Comparison of ENCODE assay signal across 8 mouse cellular contexts in genomic region chr7:24587330-24588105, GRCm38 (mm10). TPM values are rescaled to one million over a fixed set of nuclear protein-coding genes. Genes with fewer than 3 reads are reported as not detected.
DNase-seq lines count a peak whose midpoint lies in the region; ATAC-seq and TF ChIP-seq lines count a peak whose summit lies in the region.

TSS of gene Ethe1 (plus strand) at chr7:24587543.
TSS of gene Zfp575 (minus strand) at chr7:24587641.

- peak within 1 kb of the TSS; percentile 58 for H3K4me3 ChIP-seq in hindbrain, embryonic 14.5 days (replicated peaks; ENCODE audit: low read length)
- peak within 1 kb of the TSS; percentile 61 for H3K4me3 ChIP-seq in midbrain, embryonic 16.5 days (ENCODE audit: low read depth, low read length)
- H3K4me3 ChIP-seq in testis, adult 2 months (ENCODE audit: control insufficient read depth, low read depth, low read length), result peak within 1 kb of the TSS; percentile 36; the same call in 1 of the 2 replicates

- intact Hi-C loops in left cerebral cortex, postnatal 36 days (cut with DNase I), result no loop called here

- TF ChIP-seq POLR2A in testis, adult 2 months (IDR thresholded peaks at IDR 0.05; ENCODE audit: control insufficient read depth, low read depth, low read length), result no peak

- no peaks in the 10 kb centered on the region for H3K36me3 ChIP-seq in hindbrain, embryonic 14.5 days (replicated peaks; ENCODE audit: control insufficient read depth, insufficient read depth)
- no peaks in the 10 kb centered on the region for H3K36me3 ChIP-seq in midbrain, embryonic 16.5 days (ENCODE audit: control insufficient read depth, insufficient read depth, low read length)
- H3K36me3 ChIP-seq in testis, adult 2 months (ENCODE audit: control insufficient read depth, insufficient read depth, low read length), result no peaks in the 10 kb centered on the region

- WGBS in hindbrain, embryonic 14.5 days, result 5% methylated on average over 30 of the region's 30 CpGs
- 5% methylated on average over 30 of the region's 30 CpGs for WGBS in midbrain, embryonic 16.5 days

- DNase-seq in adrenal gland, postnatal 14 days, result peak; percentile 60
- DNase-seq in adrenal gland, adult 18-20 months (ENCODE audit: low spot score in 2 of 2), result no peak
- peak; percentile 27 for DNase-seq in cerebellum, adult 8-10 months
- peak; percentile 87 for DNase-seq in hindbrain, embryonic 14.5 days (ENCODE audit: low spot score)
- peak; percentile 83 to 88 for DNase-seq in left cerebral cortex, postnatal 36 days (ENCODE audit: low spot score in 2 of 2)

- peak within 1 kb of the TSS; percentile 83 for H3K9ac ChIP-seq in hindbrain, embryonic 14.5 days
- peak within 1 kb of the TSS; percentile 83 for H3K9ac ChIP-seq in midbrain, embryonic 16.5 days (ENCODE audit: low read depth, low read length)

- no peaks in the 10 kb centered on the region for H3K9me3 ChIP-seq in hindbrain, embryonic 14.5 days (ENCODE audit: control insufficient read depth, low read length)
- H3K9me3 ChIP-seq in midbrain, embryonic 16.5 days (replicated peaks; ENCODE audit: control insufficient read depth, low read length, poor library complexity, severe bottlenecking), result 0 out of 2 replicates have a peak, but pooled peaks cover 3% of the 10 kb centered on the region

- H3K4me1 ChIP-seq in hindbrain, embryonic 14.5 days (replicated peaks; ENCODE audit: control insufficient read depth, insufficient read depth, low read length), result 0 out of 2 replicates have a peak, but pooled peaks cover 2% of the 10 kb centered on the region
- peaks cover 10% of the 10 kb centered on the region for H3K4me1 ChIP-seq in midbrain, embryonic 16.5 days (ENCODE audit: control insufficient read depth, insufficient read depth, low read length)
- peaks cover 8% of the 10 kb centered on the region for H3K4me1 ChIP-seq in testis, adult 2 months (ENCODE audit: control insufficient read depth, insufficient read depth, low read length)

- peak within 1 kb of the TSS; percentile 67 for H3K4me2 ChIP-seq in hindbrain, embryonic 14.5 days (replicated peaks)
- peak within 1 kb of the TSS; percentile 61 for H3K4me2 ChIP-seq in midbrain, embryonic 16.5 days (ENCODE audit: low read length)

- H3K27ac ChIP-seq in hindbrain, embryonic 14.5 days, result peak within 1 kb of the TSS; percentile 60
- H3K27ac ChIP-seq in midbrain, embryonic 16.5 days (ENCODE audit: low read length), result peak within 1 kb of the TSS; percentile 78
- H3K27ac ChIP-seq in testis, adult 2 months (ENCODE audit: control insufficient read depth, insufficient read depth, low read depth, low read length), result no peak within 1 kb of the TSS

- ATAC-seq in frontal cortex, adult (ENCODE audit: low TSS enrichment), result peak; percentile 92
- peak; percentile 83 for ATAC-seq in hindbrain, embryonic 14.5 days (ENCODE audit: low FRiP score)
- ATAC-seq in midbrain, embryonic 16.5 days, result peak; percentile 78

- H3K27me3 ChIP-seq in hindbrain, embryonic 14.5 days (ENCODE audit: control insufficient read depth, insufficient read depth, low read length), result peaks cover 15% of the 10 kb centered on the region
- H3K27me3 ChIP-seq in midbrain, embryonic 16.5 days (ENCODE audit: control insufficient read depth, insufficient read depth, low read depth, low read length), result peaks cover 11% of the 10 kb centered on the region
- no peaks in the 10 kb centered on the region for H3K27me3 ChIP-seq in testis, adult 2 months (ENCODE audit: control insufficient read depth, insufficient read depth, low read length)

- no peak for TF ChIP-seq CTCF in testis, adult 2 months (IDR thresholded peaks at IDR 0.05; ENCODE audit: control insufficient read depth, insufficient read depth, insufficient replicate concordance, low read depth, low read length)

RNA-seq across cellular contexts. Expression of gene Ethe1, which starts in this region (rescaled TPM):
- total RNA-seq in adrenal gland, postnatal 14 days (2021), result 21.3 and 24.9 TPM in 2 replicates
- 10 to 100 TPM; 28.9 to 40.3 TPM for total RNA-seq in adrenal gland, adult 18-20 months (2021)
- 25.8 and 26.4 TPM in 2 replicates for polyA plus RNA-seq in hindbrain, embryonic 14.5 days (2014; fragmentation: Nextera tagmentation; extraction: Ambion mirVana)
- 10 to 100 TPM; 11.8 to 14.3 TPM for total RNA-seq in left cerebral cortex, postnatal 36 days (2021)
- 26.5 and 30.7 TPM in 2 replicates for polyA plus RNA-seq in midbrain, embryonic 16.5 days (2015; fragmentation: Nextera tagmentation; extraction: Ambion mirVana)
- polyA plus RNA-seq in testis, adult 2 months (2012; rRNA removed), result 1.3 and 1.5 TPM in 2 replicates

RNA-seq across cellular contexts. Expression of gene Zfp575, which starts in this region (rescaled TPM):
- 0.48 and 0.94 TPM in 2 replicates for total RNA-seq in adrenal gland, postnatal 14 days (2021)
- under 1 TPM; 0.32 to 0.46 TPM for total RNA-seq in adrenal gland, adult 18-20 months (2021)
- polyA plus RNA-seq in hindbrain, embryonic 14.5 days (2014; fragmentation: Nextera tagmentation; extraction: Ambion mirVana), result 10.3 and 11.4 TPM in 2 replicates
- total RNA-seq in left cerebral cortex, postnatal 36 days (2021), result 1 to 10 TPM; 6.6 to 6.8 TPM
- 18.2 and 20.9 TPM in 2 replicates for polyA plus RNA-seq in midbrain, embryonic 16.5 days (2015; fragmentation: Nextera tagmentation; extraction: Ambion mirVana)
- polyA plus RNA-seq in testis, adult 2 months (2012; rRNA removed), result 0.04 and 0.06 TPM in 2 replicates

Comparison
In these comparisons a context has a peak if more than half of its experiments do, and no peak if none do; other contexts are left out.
1. RNA of gene Ethe1 (polyA plus RNA-seq): 26.5 to 30.7 TPM in midbrain, embryonic 16.5 days and 25.8 to 26.4 TPM in hindbrain, embryonic 14.5 days; 1.3 to 1.5 TPM in testis, adult 2 months; every median in the first group is over 10 times any median in the second.
2. RNA of gene Zfp575 (polyA plus RNA-seq): 18.2 to 20.9 TPM in midbrain, embryonic 16.5 days and 10.3 to 11.4 TPM in hindbrain, embryonic 14.5 days; 0.04 to 0.06 TPM in testis, adult 2 months; every median in the first group is over 10 times any median in the second.
3. DNase-seq: peak in adrenal gland, postnatal 14 days (single experiment), cerebellum, adult 8-10 months (single experiment), hindbrain, embryonic 14.5 days (single experiment) and left cerebral cortex, postnatal 36 days (2 of 2); none in adrenal gland, adult 18-20 months (0 of 2).
4. Peak in every context shown above with its lines, with median percentiles within 50 percentile points of each other: ATAC-seq and H3K4me3 ChIP-seq.